ENCODE assay signal across 8 mouse cellular contexts in genomic region chr16:37011061-37011921, GRCm38 (mm10). TPM values are rescaled to one million over a fixed set of nuclear protein-coding genes. Genes with fewer than 3 reads are reported as not detected.
DNase-seq lines count a peak whose midpoint lies in the region; ATAC-seq lines count a peak whose summit lies in the region.

Polq (plus strand) TSS chr16:37011786.

- peak within 1 kb of the TSS; percentile 52 for H3K9ac ChIP-seq in hindbrain, embryonic 14.5 days

- H3K27me3 ChIP-seq in hindbrain, embryonic 14.5 days (ENCODE audit: control insufficient read depth, insufficient read depth, low read length): no peaks in the 10 kb centered on the region

- peak within 1 kb of the TSS; percentile 86 for H3K4me2 ChIP-seq in hindbrain, embryonic 14.5 days (replicated peaks)

- peaks cover 13% of the 10 kb centered on the region for H3K4me1 ChIP-seq in hindbrain, embryonic 14.5 days (replicated peaks; ENCODE audit: control insufficient read depth, insufficient read depth, low read length)

- H3K36me3 ChIP-seq in hindbrain, embryonic 14.5 days (replicated peaks; ENCODE audit: control insufficient read depth, insufficient read depth): no peaks in the 10 kb centered on the region; the same call in 1 of the 2 replicates

- ATAC-seq in hindbrain, embryonic 14.5 days (ENCODE audit: low FRiP score): peak; percentile 98

- no peaks in the 10 kb centered on the region for H3K9me3 ChIP-seq in hindbrain, embryonic 14.5 days (ENCODE audit: control insufficient read depth, low read length)

- peak; percentile 94 for DNase-seq in R1 (ENCODE audit: low read depth, low spot score)
- DNase-seq in cerebellum, postnatal 25 days: peak; percentile 88 to 93
- peak; percentile 82 to 87 for DNase-seq in frontal cortex, postnatal 25 days (ENCODE audit: low spot score in 2 of 2)
- peak; percentile 95 for DNase-seq in hindbrain, embryonic 14.5 days (ENCODE audit: low spot score)
- peak; percentile 91 to 93 for DNase-seq in layer of hippocampus, postnatal 36 days
- DNase-seq in lung, postnatal 36 days: peak; percentile 94
- DNase-seq in retina, postnatal 1 day: peak; percentile 97
- peak; percentile 79 to 90 for DNase-seq in urinary bladder, adult 18-20 months (ENCODE audit: low spot score in 2 of 2)

- H3K4me3 ChIP-seq in hindbrain, embryonic 14.5 days (replicated peaks; ENCODE audit: low read length): peak within 1 kb of the TSS; percentile 67

- H3K27ac ChIP-seq in hindbrain, embryonic 14.5 days: no peak within 1 kb of the TSS

- 6% methylated on average over 30 of the region's 30 CpGs for WGBS in hindbrain, embryonic 14.5 days

RNA-seq across cellular contexts. Expression of gene Polq, which starts in this region (rescaled TPM):
- 2.6 and 2.7 TPM in 2 replicates for polyA plus RNA-seq in hindbrain, embryonic 14.5 days (2014; fragmentation: Nextera tagmentation; extraction: Ambion mirVana)
- total RNA-seq in layer of hippocampus, postnatal 36 days (2021): 1 to 10 TPM; 1.2 to 1.4 TPM
